Mouse (Mus musculus) liver, embryonic 15.5 days (tissue): Measurements from ENCODE around the gene Cadm2. TPM values are rescaled to one million over a fixed set of nuclear protein-coding genes. Genes with fewer than 3 reads are reported as not detected.

ENCODE experiments used
- ATAC-seq: fragments of 200-750 bp; cut with Nextera tagmentation; 2 replicates; pipeline ENCODE4 v1.8.0; 2017; ENCODE audit warnings: moderate number of reproducible peaks, mild to moderate bottlenecking, moderate library complexity; ENCODE audit not compliant: insufficient read depth
- H3K27ac ChIP-seq: fragments of 300-500 bp; sonication (generic); replicated peaks from 2 replicates; pipeline ENCODE4 v1.5.1; 2015; ENCODE audit warnings: mild to moderate bottlenecking, inconsistent platforms
- H3K27me3 ChIP-seq: fragments of 300-500 bp; sonication (generic); 2 replicates; pipeline ENCODE4 v1.6.1; 2015; ENCODE audit warnings: mild to moderate bottlenecking, inconsistent platforms
- H3K36me3 ChIP-seq: fragments of 300-500 bp; sonication (generic); replicated peaks from 2 replicates; pipeline ENCODE4 v1.6.1; 2015; ENCODE audit warnings: moderate library complexity, mild to moderate bottlenecking, inconsistent platforms
- H3K4me1 ChIP-seq: fragments of 300-500 bp; sonication (generic); replicated peaks from 2 replicates; pipeline ENCODE4 v1.6.1; 2015; ENCODE audit warnings: inconsistent platforms
- H3K4me2 ChIP-seq: fragments of 300-500 bp; sonication (generic); 2 replicates; pipeline ENCODE4 v1.6.1; 2015; ENCODE audit warnings: moderate library complexity, mild to moderate bottlenecking, inconsistent platforms
- H3K4me3 ChIP-seq: fragments of 300-500 bp; sonication (generic); replicated peaks from 2 replicates; pipeline ENCODE4 v1.5.1; 2015; ENCODE audit warnings: mild to moderate bottlenecking, inconsistent platforms
- H3K9ac ChIP-seq: fragments of 300-500 bp; sonication (generic); 2 replicates; pipeline ENCODE4 v1.6.1; 2015; ENCODE audit warnings: moderate library complexity, mild to moderate bottlenecking, inconsistent platforms
- H3K9me3 ChIP-seq: fragments of 300-500 bp; sonication (generic); replicated peaks from 2 replicates; pipeline ENCODE4 v1.6.1; 2016; ENCODE audit warnings: inconsistent platforms
- WGBS: fragments of 180-500 bp; shearing (Covaris S2); methylation state at CpG from one replicate; pipeline ENCODE4 v1.1.7; 2015; ENCODE audit warnings: mixed read lengths; ENCODE audit not compliant: insufficient replicate concordance; 5-methylcytosine and 5-hydroxymethylcytosine counted together
- polyA plus RNA-seq: library from polyadenylated mRNA; unstranded; fragments of >200 nt; fragmentation: Nextera tagmentation; extraction: Ambion mirVana; gene quantifications from 2 replicates; pipeline ENCODE4 v1.2.1, GENCODE M21; 2015

Cadm2 gene
- polyA plus RNA-seq, 1 experiment from 2014 or later = not detected

- Histone ChIP-seq H3K27me3 (no peaks in the 10 kb centered on the region), H3K27ac (no peak overlapping the region), H3K4me3 (no peak overlapping the region), H3K4me1 (no peaks in the 10 kb centered on the region), H3K36me3 (no peaks in the 10 kb centered on the region), H3K4me2 (no peak overlapping the region), H3K9ac (no peak overlapping the region), H3K9me3 (no peaks in the 10 kb centered on the region)
- ATAC-seq = no peak
- WGBS = 55% methylated on average over 2 of the region's 2 CpGs
Observed at GRCm38 (mm10) chr16:67017710-67018109, 603.0 kb downstream of the Cadm2 start.

DNA sequence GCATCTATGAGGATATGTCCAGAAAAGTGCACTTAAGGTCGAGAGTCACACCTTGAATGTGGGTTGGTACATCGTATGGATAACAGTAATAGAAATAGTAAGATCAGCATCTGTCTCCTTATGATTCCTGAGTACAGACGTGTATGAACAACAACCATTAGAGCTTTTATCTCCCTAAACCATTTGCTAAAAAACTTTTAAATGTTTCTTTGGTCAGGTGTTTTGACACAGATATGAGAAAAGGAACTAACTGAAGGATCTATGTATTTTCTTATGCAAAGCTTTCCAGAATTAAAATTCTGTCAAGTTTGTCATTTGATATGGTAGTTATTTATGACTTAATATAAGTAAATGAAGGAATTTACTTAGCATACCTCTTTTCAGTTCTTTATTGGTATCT, 617.5 kb downstream of the Cadm2 start:
- H3K4me2 ChIP-seq = no peak overlapping the region
- H3K4me3 ChIP-seq = no peak overlapping the region
- 43% methylated on average over 3 of the region's 3 CpGs for WGBS
- H3K36me3 ChIP-seq = no peaks in the 10 kb centered on the region
- no peaks in the 10 kb centered on the region for H3K9me3 ChIP-seq
- no peak for ATAC-seq
- H3K4me1 ChIP-seq = no peaks in the 10 kb centered on the region
- H3K9ac ChIP-seq = no peak overlapping the region
- no peaks in the 10 kb centered on the region for H3K27me3 ChIP-seq
- no peak overlapping the region for H3K27ac ChIP-seq

DNA sequence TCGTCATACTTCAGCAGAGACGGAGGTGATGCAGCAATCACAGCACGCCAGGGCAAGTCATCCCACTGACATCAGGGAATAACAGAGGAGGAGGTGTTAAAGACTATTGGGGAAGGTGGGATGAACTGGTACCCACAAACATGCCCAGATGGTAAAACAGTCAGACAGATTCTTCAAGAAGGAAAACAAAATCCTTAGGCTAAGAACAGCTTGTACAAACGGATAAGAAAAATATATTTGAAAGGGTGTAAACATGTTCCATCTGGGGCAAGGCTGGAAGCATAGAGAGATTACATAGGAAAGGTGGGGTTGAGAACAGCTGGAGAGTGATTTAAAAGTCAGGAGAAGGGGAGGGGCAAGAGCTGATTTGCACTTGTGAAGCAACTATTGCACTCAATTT, 619.0 kb downstream of the Cadm2 start:
- Histone ChIP-seq H3K9me3 (no peaks in the 10 kb centered on the region), H3K27ac (no peak overlapping the region), H3K4me2 (no peak overlapping the region), H3K4me1 (no peaks in the 10 kb centered on the region), H3K36me3 (no peaks in the 10 kb centered on the region), H3K9ac (no peak overlapping the region), H3K4me3 (no peak overlapping the region), H3K27me3 (no peaks in the 10 kb centered on the region)
- ATAC-seq = no peak
- WGBS = 46% methylated on average over 4 of the region's 4 CpGs

- H3K4me3 ChIP-seq = no peak overlapping the region
- no peak overlapping the region for H3K4me2 ChIP-seq
- no peaks in the 10 kb centered on the region for H3K4me1 ChIP-seq
- no peaks in the 10 kb centered on the region for H3K27me3 ChIP-seq
- ATAC-seq = no peak
- no peaks in the 10 kb centered on the region for H3K9me3 ChIP-seq
- no peak overlapping the region for H3K9ac ChIP-seq
- 71% methylated on average over 2 of the region's 2 CpGs for WGBS
- no peak overlapping the region for H3K27ac ChIP-seq
- no peaks in the 10 kb centered on the region for H3K36me3 ChIP-seq
Observed at GRCm38 (mm10) chr16:66997461-66997860, 623.2 kb downstream of the Cadm2 start.

GRCm38 (mm10) chr16:66987741-66988140, 633.0 kb downstream of the Cadm2 start:
- Histone ChIP-seq H3K4me3 (no peak overlapping the region), H3K4me2 (no peak overlapping the region), H3K9ac (no peak overlapping the region), H3K27me3 (no peaks in the 10 kb centered on the region), H3K36me3 (no peaks in the 10 kb centered on the region), H3K4me1 (no peaks in the 10 kb centered on the region), H3K9me3 (no peaks in the 10 kb centered on the region), H3K27ac (no peak overlapping the region)
- no peak for ATAC-seq
- WGBS = 81% methylated on average over 6 of the region's 6 CpGs

- H3K9ac ChIP-seq = no peak overlapping the region
- no peak overlapping the region for H3K4me3 ChIP-seq
- no peak overlapping the region for H3K4me2 ChIP-seq
- no peak for ATAC-seq
- H3K36me3 ChIP-seq = no peaks in the 10 kb centered on the region
- H3K9me3 ChIP-seq = no peaks in the 10 kb centered on the region
- 49% methylated on average over 7 of the region's 7 CpGs for whole genome bisulfite sequencing
- no peaks in the 10 kb centered on the region for H3K27me3 ChIP-seq
- no peak overlapping the region for H3K27ac ChIP-seq
- H3K4me1 ChIP-seq = no peaks in the 10 kb centered on the region
Observed at GRCm38 (mm10) chr16:66986879-66987278, 633.8 kb downstream of the Cadm2 start.

DNA sequence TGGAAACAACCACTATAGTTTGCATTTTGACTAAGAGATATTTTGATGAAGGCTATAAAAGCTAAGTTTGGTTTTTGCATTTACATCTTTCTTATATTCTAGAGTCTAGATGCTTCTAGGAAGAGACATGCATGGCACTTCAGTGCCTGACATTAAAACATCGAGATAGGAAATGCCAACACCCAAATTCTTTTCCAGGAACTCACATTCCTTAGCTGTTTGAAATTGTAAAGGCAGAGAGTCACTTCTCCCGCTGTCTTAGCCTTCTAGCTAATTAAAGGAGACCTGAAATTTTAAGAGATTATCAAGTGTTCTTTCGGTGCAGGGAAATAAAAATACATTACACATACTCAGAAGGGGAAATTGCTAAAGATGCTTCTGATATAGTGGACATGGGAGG, 649.8 kb downstream of the Cadm2 start:
- no peak overlapping the region for H3K27ac ChIP-seq
- no peaks in the 10 kb centered on the region for H3K27me3 ChIP-seq
- no peaks in the 10 kb centered on the region for H3K4me1 ChIP-seq
- H3K9me3 ChIP-seq = no peaks in the 10 kb centered on the region
- no peak overlapping the region for H3K4me3 ChIP-seq
- ATAC-seq = no peak
- no peak overlapping the region for H3K9ac ChIP-seq
- no peak overlapping the region for H3K4me2 ChIP-seq
- H3K36me3 ChIP-seq = no peaks in the 10 kb centered on the region
- WGBS = 30% methylated on average over 3 of the region's 3 CpGs

DNA sequence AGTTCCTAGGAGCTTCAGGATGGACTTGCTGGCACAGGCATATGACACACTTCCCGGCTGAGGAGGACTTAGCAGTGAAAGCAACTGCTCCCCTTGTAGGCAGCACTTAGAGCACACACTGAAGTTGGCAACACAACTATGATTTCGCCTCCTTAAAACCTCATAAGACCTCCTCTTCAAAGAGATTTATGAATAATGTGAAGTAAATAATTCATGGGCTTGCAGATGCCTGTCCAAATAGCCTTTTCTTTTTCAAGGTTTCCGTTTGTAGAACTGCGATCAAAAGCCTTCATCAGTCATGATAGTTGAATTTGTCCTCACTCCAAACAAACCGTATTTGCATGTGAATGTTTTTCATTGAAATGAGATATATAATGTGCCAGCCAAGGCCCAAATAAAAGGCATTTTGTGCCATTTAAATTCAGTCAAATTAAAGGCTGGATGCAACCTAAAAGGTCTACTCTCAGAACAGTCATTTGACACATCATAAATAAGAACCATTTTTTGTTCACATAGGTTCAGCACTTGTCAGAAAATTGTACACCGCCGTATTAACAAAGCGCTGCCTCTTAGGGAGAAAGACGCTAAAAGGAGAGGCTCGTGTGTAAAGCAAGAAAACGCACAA, 651.1 kb downstream of the Cadm2 start:
- no peaks in the 10 kb centered on the region for H3K27me3 ChIP-seq
- 70% methylated on average over 11 of the region's 11 CpGs for WGBS
- H3K4me1 ChIP-seq = no peaks in the 10 kb centered on the region
- no peak overlapping the region for H3K9ac ChIP-seq
- no peak for ATAC-seq
- no peaks in the 10 kb centered on the region for H3K36me3 ChIP-seq
- H3K9me3 ChIP-seq = no peaks in the 10 kb centered on the region
- no peak overlapping the region for H3K27ac ChIP-seq
- H3K4me2 ChIP-seq = no peak overlapping the region
- H3K4me3 ChIP-seq = no peak overlapping the region

DNA sequence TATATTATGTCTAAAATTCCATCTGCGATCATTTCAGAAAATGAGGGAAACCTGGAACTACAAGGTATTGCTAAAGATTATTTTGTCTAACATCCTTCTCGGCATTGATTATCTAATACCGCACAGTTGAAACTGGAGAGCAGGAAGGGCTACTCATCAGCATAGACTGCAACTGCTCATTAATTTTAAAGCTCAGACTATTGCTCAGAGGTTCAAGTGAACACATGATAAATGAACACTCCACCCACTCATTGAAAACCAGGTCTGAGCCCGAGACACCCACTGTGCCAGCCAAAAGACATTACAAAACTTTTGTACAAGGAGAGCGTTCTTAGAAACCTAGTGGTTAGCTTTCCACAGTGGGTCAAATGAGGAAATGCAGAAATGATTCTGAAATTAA, 652.4 kb downstream of the Cadm2 start:
- 63% methylated on average over 5 of the region's 5 CpGs for WGBS
- H3K27ac ChIP-seq = no peak overlapping the region
- no peaks in the 10 kb centered on the region for H3K4me1 ChIP-seq
- H3K36me3 ChIP-seq = no peaks in the 10 kb centered on the region
- H3K4me3 ChIP-seq = no peak overlapping the region
- H3K4me2 ChIP-seq = no peak overlapping the region
- no peak overlapping the region for H3K9ac ChIP-seq
- H3K27me3 ChIP-seq = no peaks in the 10 kb centered on the region
- no peaks in the 10 kb centered on the region for H3K9me3 ChIP-seq
- no peak for ATAC-seq

- H3K4me2 ChIP-seq = no peak overlapping the region
- H3K27me3 ChIP-seq = no peaks in the 10 kb centered on the region
- no peaks in the 10 kb centered on the region for H3K4me1 ChIP-seq
- no peaks in the 10 kb centered on the region for H3K36me3 ChIP-seq
- H3K4me3 ChIP-seq = no peak overlapping the region
- no peak for ATAC-seq
- no peaks in the 10 kb centered on the region for H3K9me3 ChIP-seq
- no peak overlapping the region for H3K27ac ChIP-seq
- WGBS = 67% methylated on average over 8 of the region's 8 CpGs
- no peak overlapping the region for H3K9ac ChIP-seq
Observed at GRCm38 (mm10) chr16:66967686-66968085, 653.0 kb downstream of the Cadm2 start.

DNA sequence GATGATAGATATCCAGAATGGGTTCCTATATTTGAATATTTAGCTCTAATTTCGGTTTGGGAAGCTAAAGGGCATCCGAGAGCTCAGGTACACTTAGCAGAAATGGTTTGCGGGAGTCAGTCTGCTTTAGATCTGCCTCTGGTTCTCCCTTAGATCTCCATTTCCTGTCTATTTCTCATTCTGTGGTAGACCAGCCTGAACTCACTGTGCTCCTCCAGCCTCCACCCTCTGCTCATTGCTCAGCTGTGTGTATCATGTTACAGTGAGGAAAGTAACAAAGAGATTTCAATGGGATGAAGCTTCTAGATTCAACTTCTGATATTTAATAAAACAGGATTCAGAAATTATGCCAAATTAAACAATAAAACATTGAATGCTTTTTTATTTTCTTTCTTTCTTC, 661.6 kb downstream of the Cadm2 start:
- Histone ChIP-seq H3K4me1 (no peaks in the 10 kb centered on the region), H3K4me2 (no peak overlapping the region), H3K9ac (no peak overlapping the region), H3K27ac (no peak overlapping the region), H3K4me3 (no peak overlapping the region), H3K9me3 (no peaks in the 10 kb centered on the region), H3K27me3 (no peaks in the 10 kb centered on the region), H3K36me3 (no peaks in the 10 kb centered on the region)
- 48% methylated on average over 3 of the region's 3 CpGs for WGBS
- no peak for ATAC-seq

DNA sequence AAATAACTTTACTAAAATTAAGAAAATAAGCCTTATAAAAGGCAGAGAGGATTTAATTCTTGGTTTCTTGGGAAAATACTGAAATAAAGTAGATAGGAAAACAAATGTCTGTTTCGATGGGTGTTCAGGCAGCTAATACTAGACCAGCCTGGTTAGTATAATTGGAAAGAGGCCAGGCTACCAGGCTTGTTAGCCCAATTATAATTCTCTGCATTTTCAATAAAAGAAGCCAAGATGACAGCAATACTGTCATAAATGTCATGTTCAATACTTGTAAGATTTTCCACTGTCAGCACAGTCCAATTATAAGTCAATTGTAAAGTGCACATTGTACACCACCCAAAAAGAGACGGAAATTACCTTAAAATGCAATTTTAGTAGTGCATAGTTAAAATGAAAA, 664.8 kb downstream of the Cadm2 start:
- H3K9me3 ChIP-seq = no peaks in the 10 kb centered on the region
- H3K27me3 ChIP-seq = no peaks in the 10 kb centered on the region
- no peak overlapping the region for H3K27ac ChIP-seq
- no peak overlapping the region for H3K9ac ChIP-seq
- no peaks in the 10 kb centered on the region for H3K36me3 ChIP-seq
- H3K4me3 ChIP-seq = no peak overlapping the region
- H3K4me2 ChIP-seq = no peak overlapping the region
- ATAC-seq = no peak
- no peaks in the 10 kb centered on the region for H3K4me1 ChIP-seq
- 65% methylated on average over 2 of the region's 2 CpGs for WGBS
